Mouse (Mus musculus): ENCODE results near the gene Cep162. TPM values are rescaled to one million over a fixed set of nuclear protein-coding genes. Genes with fewer than 3 reads are reported as not detected.

The Cep162 gene
- polyA plus RNA-seq, 1 experiment from 2014 or later, result 0.93 TPM

DNA sequence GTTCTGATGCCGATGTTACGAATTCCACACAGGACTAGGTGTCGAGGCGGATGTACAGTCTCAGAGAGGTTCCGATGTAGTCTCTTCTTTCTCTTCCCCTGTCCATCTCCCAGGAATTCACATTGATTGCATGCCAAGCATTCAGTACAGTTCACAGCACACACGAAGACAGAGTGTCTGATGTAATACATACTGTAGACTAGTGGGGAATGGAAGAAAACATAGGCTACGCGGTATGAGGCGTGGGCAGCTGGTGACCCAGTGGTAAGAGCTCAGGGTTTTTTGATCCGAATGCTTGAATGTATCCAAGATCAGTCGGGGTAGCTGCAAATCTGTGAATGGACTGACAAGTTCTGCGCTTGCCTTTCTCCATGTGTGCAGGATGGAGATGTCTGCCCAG lies 86.2 kb downstream of the Cep162 start:
- no peak for ATAC-seq
- 85% methylated on average over 12 of the region's 12 CpGs for WGBS (ENCODE audit: insufficient replicate concordance)
- no peaks in the 10 kb centered on the region for H3K36me3 ChIP-seq (replicated peaks; ENCODE audit: insufficient read depth, low read length)

DNA sequence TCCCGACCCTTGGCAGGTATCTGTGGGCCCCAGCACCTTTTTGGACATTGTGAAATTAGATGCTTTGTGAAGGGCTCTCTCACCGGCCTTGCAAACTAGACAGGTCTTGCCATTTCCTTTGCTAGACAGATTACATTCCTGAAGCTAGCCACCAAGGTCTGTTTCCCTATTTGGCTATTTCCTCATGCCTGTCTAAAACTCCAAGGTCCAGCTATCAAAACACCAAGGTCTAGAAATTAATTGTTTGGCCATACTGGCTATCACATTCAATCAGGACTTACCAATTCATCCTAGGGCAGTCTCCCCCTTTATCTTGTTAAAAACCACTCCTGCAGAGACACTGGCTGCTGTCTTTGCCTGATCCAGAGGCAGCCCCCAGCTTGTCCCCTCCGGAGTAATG lies 87.3 kb downstream of the Cep162 start:
- DNase-seq, result no peak
- Histone ChIP-seq H3K27ac (ENCODE audit: low read depth) (no peak overlapping the region), H3K4me3 (ENCODE audit: low read depth, low read length) (no peak overlapping the region), H3K9ac (replicated peaks) (no peak overlapping the region), H3K4me2 (ENCODE audit: low read depth, low read length) (no peak overlapping the region), H3K36me3 (replicated peaks; ENCODE audit: insufficient read depth, low read length) (no peaks in the 10 kb centered on the region), H3K9me3 (ENCODE audit: low read length) (no peaks in the 10 kb centered on the region), H3K27me3 (ENCODE audit: insufficient read depth, low read length) (no peaks in the 10 kb centered on the region), H3K4me1 (ENCODE audit: insufficient read depth) (no peaks in the 10 kb centered on the region)
- 45% methylated on average over 3 of the region's 3 CpGs for WGBS (ENCODE audit: insufficient replicate concordance)
- no peak for ATAC-seq
- no peak for TF ChIP-seq CTCF (IDR thresholded peaks at IDR 0.05; ENCODE audit: low read depth)
- no peak for TF ChIP-seq EP300 (IDR thresholded peaks at IDR 0.05; ENCODE audit: low read depth)

More for the DNA sequence above, 86.2 kb downstream of the Cep162 start:
- Histone ChIP-seq H3K27ac (ENCODE audit: low read depth) (no peak overlapping the region), H3K4me2 (ENCODE audit: low read depth, low read length) (no peak overlapping the region), H3K9me3 (ENCODE audit: low read length) (no peaks in the 10 kb centered on the region), H3K4me1 (ENCODE audit: insufficient read depth) (no peaks in the 10 kb centered on the region), H3K9ac (replicated peaks) (no peak overlapping the region), H3K4me3 (ENCODE audit: low read depth, low read length) (no peak overlapping the region), H3K27me3 (ENCODE audit: insufficient read depth, low read length) (no peaks in the 10 kb centered on the region)
- TF ChIP-seq CTCF (IDR thresholded peaks at IDR 0.05; ENCODE audit: low read depth) (no peak), EP300 (IDR thresholded peaks at IDR 0.05; ENCODE audit: low read depth) (no peak)
- DNase-seq, result no peak

DNA sequence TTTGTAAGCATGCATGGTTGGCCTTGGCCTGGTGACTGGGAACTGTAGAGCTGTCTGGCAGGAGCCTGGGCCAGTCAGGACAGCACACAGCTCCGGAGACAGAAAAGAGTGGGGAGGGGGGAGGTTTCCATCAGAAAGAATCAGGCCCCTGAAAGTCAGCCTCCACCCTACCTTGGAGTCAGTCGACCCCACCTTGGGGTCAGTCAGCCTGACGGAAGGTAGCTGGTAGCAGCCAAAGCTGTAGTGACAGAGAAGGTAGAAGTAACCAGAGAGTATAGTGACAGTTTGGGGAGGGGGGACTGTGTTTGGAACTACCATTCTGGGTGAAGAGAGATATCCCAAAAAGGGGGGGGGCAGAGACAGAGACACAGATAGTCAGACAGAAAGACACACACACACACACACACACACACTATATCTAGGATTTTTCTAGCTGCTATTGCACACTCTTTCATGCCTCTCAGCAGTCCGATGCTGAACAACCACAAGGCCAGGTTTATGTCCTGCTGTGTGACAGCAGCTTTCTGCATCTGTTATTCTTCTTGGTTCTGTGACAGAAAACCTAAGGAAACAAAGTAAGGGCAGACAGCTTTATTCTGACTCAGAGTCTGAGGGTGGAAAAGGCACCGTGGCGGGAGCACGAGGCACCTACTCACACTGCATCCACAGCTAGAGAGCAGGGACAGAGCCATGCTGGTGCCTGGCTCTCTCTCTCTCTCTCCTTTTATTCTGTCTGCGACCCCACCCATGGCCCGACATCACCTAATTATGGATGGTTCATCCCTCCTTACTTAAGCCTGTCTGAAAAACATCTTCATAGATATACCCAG lies 88.1 kb downstream of the Cep162 start:
- no peaks in the 10 kb centered on the region for H3K36me3 ChIP-seq (replicated peaks; ENCODE audit: insufficient read depth, low read length)
- ATAC-seq, result no peak

DNA sequence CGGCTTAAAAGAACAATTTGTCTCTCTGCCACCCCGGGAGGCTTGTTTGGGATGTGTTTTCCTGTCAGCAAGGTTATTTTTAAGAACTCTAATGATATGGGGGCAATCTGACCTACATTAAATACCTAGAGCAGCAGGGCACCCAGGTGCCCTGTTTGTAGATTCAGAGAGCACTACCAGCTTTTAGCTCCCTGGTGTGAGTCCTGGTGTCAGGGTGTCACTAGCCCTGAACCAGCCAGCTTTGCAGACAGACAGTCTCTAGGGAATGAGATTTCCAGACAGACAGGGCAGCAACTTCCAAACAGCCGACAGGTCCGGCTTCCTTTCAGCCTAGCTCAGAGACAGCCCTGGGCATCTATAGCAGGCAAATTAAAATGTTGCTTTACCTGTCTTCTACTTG lies 92.8 kb downstream of the Cep162 start:
- H3K4me2 ChIP-seq (ENCODE audit: low read depth, low read length), result no peak overlapping the region
- no peak overlapping the region for H3K9ac ChIP-seq (replicated peaks)
- no peaks in the 10 kb centered on the region for H3K36me3 ChIP-seq (replicated peaks; ENCODE audit: insufficient read depth, low read length)
- WGBS (ENCODE audit: insufficient replicate concordance), result 76% methylated on average over 4 of the region's 4 CpGs
- H3K27me3 ChIP-seq (ENCODE audit: insufficient read depth, low read length), result no peaks in the 10 kb centered on the region
- H3K27ac ChIP-seq (ENCODE audit: low read depth), result no peak overlapping the region
- no peak overlapping the region for H3K4me3 ChIP-seq (ENCODE audit: low read depth, low read length)
- ATAC-seq, result no peak
- H3K9me3 ChIP-seq (ENCODE audit: low read length), result no peaks in the 10 kb centered on the region
- H3K4me1 ChIP-seq (ENCODE audit: insufficient read depth), result no peaks in the 10 kb centered on the region
- no peak for DNase-seq
- TF ChIP-seq EP300 (IDR thresholded peaks at IDR 0.05; ENCODE audit: low read depth) (no peak), CTCF (IDR thresholded peaks at IDR 0.05; ENCODE audit: low read depth) (no peak)

More for the DNA sequence above, 88.1 kb downstream of the Cep162 start:
- Histone ChIP-seq H3K4me3 (ENCODE audit: low read depth, low read length) (no peak overlapping the region), H3K27me3 (ENCODE audit: insufficient read depth, low read length) (no peaks in the 10 kb centered on the region), H3K4me1 (ENCODE audit: insufficient read depth) (no peaks in the 10 kb centered on the region), H3K4me2 (ENCODE audit: low read depth, low read length) (no peak overlapping the region), H3K9ac (replicated peaks) (no peak overlapping the region), H3K27ac (ENCODE audit: low read depth) (no peak overlapping the region), H3K9me3 (ENCODE audit: low read length) (no peaks in the 10 kb centered on the region)
- TF ChIP-seq CTCF (IDR thresholded peaks at IDR 0.05; ENCODE audit: low read depth), result no peak
- TF ChIP-seq EP300 (IDR thresholded peaks at IDR 0.05; ENCODE audit: low read depth), result no peak
- 69% methylated on average over 9 of the region's 9 CpGs for WGBS (ENCODE audit: insufficient replicate concordance)
- DNase-seq, result no peak

DNA sequence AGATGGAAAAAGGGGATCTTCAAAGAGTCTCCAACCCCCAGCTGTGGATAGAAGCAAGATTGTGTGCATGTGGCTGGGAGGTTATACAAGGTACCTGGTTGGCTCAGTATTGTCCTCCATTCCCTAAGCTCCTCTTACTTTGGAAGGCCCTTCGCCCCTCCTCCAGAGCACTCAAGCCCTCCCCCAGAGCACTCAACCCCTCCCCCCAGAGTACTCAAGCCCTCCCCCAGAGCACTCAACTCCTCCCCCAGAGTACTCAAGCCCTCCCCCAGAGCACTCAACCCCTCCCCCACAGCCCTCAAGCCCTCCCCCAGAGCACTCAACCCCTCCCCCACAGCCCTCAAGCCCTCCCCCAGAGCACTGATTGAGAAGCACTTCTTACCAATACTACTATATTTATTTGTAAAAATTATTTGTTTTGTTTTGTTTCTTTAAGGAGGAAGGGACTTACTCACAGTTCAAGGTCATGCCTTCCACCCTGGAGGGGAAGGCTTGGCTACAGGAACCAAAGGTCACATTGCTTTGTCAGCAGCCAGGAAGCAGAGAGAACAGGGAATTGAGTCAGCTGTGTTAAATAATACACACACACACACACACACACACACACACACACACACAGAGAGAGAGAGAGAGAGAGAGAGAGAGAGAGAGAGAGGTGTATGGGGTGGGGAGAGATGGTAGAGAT lies 102.6 kb downstream of the Cep162 start:
- Histone ChIP-seq H3K9me3 (ENCODE audit: low read length) (no peaks in the 10 kb centered on the region), H3K4me1 (ENCODE audit: insufficient read depth) (no peaks in the 10 kb centered on the region), H3K27ac (ENCODE audit: low read depth) (no peak overlapping the region), H3K4me3 (ENCODE audit: low read depth, low read length) (no peak overlapping the region), H3K9ac (replicated peaks) (no peak overlapping the region), H3K36me3 (replicated peaks; ENCODE audit: insufficient read depth, low read length) (no peaks in the 10 kb centered on the region), H3K27me3 (ENCODE audit: insufficient read depth, low read length) (no peaks in the 10 kb centered on the region), H3K4me2 (ENCODE audit: low read depth, low read length) (no peak overlapping the region)
- 90% methylated on average over 1 of the region's 1 CpGs for WGBS (ENCODE audit: insufficient replicate concordance)
- ATAC-seq (no peak), DNase-seq (no peak)
- no peak for TF ChIP-seq EP300 (IDR thresholded peaks at IDR 0.05; ENCODE audit: low read depth)
- no peak for TF ChIP-seq CTCF (IDR thresholded peaks at IDR 0.05; ENCODE audit: low read depth)

DNA sequence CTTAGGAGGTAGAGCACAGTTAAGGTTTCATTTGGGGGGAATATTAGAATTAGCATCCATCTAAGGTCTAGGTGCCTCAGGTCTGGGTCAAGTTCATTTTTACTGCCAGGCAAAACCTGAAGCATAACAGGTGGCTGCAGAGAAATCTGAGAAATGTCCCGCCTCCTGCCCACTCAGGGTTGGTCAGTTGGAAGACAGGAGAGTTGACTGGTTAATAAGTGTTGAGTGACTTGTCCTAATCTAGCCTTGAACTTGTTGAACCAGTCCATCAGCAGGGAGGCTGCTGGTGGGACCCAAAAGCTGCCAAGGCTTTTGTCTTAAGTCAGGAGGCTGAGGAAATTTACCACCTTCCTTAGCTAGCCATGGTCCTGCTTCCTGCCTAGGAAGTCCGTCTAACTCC lies 107.4 kb downstream of the Cep162 start:
- Histone ChIP-seq H3K27ac (ENCODE audit: low read depth) (no peak overlapping the region), H3K27me3 (ENCODE audit: insufficient read depth, low read length) (peaks cover 28% of the 10 kb centered on the region), H3K4me3 (ENCODE audit: low read depth, low read length) (no peak overlapping the region), H3K9ac (replicated peaks) (no peak overlapping the region), H3K4me1 (ENCODE audit: insufficient read depth) (peaks cover 2% of the 10 kb centered on the region; the same call in 1 of the 2 replicates), H3K9me3 (ENCODE audit: low read length) (no peaks in the 10 kb centered on the region), H3K36me3 (replicated peaks; ENCODE audit: insufficient read depth, low read length) (no peaks in the 10 kb centered on the region), H3K4me2 (ENCODE audit: low read depth, low read length) (no peak overlapping the region)
- ATAC-seq (no peak), DNase-seq (no peak)
- 67% methylated on average over 2 of the region's 2 CpGs for WGBS (ENCODE audit: insufficient replicate concordance)
- TF ChIP-seq CTCF (IDR thresholded peaks at IDR 0.05; ENCODE audit: low read depth), result no peak
- no peak for TF ChIP-seq EP300 (IDR thresholded peaks at IDR 0.05; ENCODE audit: low read depth)
